Mouse (Mus musculus) kidney, adult 18-20 months (tissue): ENCODE results near the gene Rnf19b.
A peak's percentile ranks its signal among the peaks of the same experiment; 100 is the strongest.

ENCODE experiments used
- DNase-seq: peaks from one replicate; pipeline ENCODE4 v3.0.0; 2021

The Rnf19b gene

DNA sequence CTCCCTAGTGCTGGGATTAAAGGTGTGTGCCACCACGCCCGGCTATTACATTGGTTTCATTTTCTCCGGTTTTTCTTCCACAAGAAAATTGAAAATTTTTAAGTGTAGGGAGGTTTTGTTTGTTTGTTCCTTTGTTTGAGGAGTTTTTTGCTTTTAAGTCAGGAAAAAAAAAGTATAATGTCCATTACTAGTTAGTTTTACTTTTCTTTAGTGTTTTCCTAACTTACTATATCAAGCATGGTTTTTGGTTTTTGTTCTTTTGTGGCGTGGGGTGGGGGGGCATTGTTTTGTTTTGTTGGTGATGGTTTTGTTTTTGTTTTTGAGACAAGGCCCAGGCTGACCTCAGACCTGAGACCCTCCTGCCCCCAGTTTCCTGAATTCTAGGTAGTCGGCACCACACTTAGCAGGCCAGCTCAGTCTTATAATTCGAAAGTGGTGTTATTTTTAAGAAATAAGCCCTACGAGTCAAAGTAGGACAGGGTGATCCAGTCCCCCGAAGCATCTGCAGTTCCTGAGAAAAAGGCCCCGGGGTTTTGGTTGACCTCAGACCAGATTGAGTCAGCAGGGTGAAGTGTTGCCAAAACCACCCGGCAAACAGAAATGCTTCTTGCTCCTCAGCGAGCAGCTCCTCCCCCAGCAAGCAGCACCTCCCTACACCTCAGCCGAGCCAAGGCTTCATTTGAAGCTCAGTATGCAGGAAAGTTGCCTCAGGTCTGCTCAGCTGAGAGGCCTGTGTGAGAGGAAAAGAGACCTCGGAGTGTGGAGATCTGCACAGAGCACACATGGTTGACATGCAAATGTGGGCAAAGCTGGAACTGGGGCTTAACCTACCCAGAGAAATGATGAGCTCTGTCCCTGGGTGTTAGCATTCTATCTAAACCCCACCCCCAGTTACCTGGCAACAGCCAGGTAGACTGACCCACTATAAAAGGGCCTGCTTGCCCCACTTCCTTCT is 23.1 kb upstream of the Rnf19b start:
- peak; percentile 77 for DNase-seq

GRCm38 (mm10) chr4:129035851-129036445 is 22.1 kb upstream of the Rnf19b start:
- DNase-seq, result no peak

DNA sequence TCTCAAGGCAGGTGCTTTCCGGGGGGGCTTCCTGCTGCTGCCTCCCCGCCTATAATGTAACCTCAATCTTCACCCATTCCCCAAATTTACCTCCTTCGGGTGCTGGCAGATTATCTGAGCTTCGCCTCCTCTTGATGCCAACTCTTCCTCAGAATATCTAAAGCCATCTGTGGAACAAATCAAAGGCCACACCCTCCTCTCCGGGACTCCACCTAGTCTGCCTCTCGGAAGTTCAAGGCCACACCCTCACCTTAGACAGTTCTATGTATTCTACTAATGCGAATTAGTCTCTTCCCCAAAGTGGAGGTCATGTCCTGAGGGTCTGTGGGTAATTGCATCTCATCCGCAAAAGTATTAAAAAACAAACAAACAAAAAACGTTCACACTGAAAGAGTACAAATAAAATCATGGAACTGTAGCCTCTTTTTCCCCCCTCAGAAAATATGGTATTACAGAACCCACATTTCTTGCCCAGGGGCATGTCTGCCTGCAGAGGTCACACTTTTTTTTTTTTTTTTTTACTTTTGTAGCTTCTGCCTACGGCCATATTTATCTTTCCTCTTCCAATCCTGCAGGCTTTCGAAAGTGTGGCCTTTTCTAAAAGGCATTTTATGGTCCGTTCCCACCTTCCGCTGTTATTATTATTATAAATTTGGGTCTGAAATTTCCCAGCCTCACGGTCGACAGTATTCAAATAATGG is 10.2 kb upstream of the Rnf19b start:
- DNase-seq, result no peak

DNA sequence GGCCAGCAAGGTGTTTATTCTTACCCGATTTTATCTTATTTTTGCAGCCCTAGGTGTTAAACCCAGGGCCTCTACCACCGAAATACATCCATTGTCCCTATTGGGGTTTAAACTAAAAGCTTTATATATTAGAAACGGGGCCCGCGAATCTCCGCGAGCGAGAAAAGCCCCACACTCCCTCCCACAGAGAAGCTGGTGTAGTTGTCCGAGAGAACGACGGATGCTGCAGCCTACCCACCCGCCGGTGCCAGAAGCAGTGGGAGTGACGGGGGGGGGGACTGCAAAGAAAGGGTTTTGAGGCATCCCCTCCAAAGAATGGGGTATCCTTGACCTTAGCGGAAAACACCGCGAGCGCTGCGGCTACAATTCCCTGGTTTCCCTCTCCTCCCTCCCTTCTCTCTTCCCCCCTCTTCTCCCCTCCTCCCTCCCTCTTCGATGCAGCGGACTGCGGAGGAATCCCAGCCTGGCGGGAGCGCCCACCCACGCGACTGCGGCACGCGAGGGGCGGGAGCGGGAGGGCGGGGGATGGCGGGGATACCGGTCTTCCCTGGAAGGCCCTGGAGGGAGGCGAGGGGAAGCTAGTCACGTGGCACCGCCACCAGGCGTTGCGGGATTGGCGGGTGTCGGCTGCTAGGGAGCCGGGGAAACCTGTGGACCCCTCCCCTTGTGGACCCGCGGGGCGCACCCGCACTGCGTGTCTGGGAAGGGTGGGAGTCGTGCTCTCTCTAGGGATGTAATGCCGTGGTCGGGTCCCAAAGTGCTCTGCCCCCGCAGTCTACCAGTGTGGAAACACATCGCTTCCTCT is 9.4 kb upstream of the Rnf19b start:
- peak; percentile 55 for DNase-seq

- DNase-seq, result no peak
Measured at GRCm38 (mm10) chr4:129049306-129050011, 8.6 kb upstream of the Rnf19b start.

GRCm38 (mm10) chr4:129050365-129050764 is 7.7 kb upstream of the Rnf19b start:
- DNase-seq, result no peak

DNA sequence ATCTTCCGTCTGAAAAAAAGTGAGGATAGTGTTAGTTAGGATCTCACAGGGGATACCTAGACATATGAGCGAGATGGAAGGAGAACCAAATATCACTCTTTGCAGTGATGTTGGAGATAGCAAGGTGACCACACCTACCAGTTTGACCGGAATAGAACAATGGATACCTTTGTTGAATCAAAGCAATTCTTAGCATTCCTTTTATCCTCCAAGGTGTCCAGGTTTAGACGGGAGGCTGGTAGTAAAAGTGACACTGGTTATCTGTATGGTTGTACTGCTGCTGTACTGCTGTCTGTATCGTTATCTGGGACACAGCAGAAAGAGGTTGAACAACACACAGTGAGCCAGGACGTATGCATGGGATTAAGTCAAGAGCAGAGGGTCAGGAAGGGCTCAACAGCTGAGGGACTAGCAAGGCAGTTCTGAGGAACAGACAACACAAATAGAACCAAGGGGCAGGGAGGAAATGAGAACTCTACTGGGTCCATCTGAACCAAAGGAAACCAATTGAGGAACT is 7.1 kb upstream of the Rnf19b start:
- DNase-seq, result no peak

GRCm38 (mm10) chr4:129051461-129052183 is 6.4 kb upstream of the Rnf19b start:
- DNase-seq, result no peak

DNA sequence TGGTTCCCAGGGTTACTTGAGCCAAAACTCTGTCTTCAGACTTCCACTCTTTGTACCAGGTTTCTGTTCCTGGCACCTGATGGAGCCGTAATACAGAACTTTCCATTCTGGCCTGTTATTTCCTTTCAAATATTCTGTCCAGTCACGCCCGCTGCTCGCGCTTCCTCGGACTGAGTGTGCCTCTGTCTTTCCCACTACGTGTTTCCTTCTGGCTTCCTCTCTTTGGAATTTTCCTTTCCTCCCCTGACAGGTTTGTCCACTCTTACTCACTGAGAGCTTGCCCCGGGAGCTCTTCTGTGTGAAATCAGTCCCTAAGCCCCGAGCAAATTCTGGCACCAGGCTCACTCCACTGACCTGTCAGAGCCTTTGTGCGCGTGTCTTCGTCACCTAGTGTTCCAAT is 3.3 kb upstream of the Rnf19b start:
- no peak for DNase-seq

DNA sequence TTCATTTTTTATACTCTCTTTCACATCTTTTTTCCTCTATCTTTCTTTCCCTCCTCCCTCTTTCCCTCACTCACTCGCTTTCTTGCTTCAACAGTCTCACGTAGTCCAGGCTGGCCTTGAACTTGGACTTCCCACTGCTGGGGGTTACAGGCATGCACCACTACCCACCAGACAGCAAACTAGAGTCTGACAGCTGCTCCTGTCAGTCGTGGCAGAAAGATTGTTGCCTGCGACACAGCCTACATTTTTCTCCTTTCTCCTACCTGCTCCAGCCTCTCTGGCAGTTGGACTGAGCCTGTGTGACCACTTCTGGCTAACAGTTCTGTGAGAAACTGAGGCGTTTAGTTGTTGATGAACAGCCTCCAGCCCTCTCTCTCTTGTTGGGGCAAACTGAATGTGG is 2.5 kb upstream of the Rnf19b start:
- DNase-seq, result no peak

DNA sequence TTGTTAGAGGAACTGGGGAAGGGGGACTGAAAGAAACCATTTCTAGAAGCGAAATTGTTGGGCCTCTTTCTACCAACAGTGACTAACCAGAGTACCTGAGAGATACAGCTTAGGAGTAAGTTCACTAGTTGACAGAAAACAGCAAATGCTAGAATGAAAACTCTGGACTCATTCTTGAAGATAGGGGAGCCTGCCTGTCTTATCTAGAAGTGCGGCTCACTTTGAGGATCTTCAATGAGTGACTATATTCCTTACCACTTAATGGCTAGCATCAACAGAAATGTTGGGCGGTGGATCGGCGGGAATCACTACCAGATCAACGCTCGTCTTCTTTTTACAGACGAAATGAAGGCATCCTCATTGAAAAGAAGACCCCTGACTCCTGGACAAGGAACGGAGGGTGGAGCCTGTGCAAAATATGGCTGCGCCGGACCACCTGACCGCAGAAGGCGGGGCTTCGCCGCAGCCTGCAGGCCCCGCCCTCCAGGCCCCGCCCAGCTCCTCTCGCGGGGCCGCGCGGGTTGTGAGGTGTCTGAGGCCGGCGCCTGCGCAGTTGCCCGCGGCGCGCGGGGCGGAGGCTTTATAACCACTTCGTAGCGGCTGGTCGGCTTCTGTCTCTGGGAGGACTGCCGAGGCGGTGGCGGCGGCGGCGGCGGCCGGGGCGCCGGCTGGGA is 401 bp upstream of the Rnf19b start:
- DNase-seq, result peak; percentile 97

- peak; percentile 45 for DNase-seq
Measured at GRCm38 (mm10) chr4:129059125-129059551, 1.1 kb downstream of the Rnf19b start.

DNA sequence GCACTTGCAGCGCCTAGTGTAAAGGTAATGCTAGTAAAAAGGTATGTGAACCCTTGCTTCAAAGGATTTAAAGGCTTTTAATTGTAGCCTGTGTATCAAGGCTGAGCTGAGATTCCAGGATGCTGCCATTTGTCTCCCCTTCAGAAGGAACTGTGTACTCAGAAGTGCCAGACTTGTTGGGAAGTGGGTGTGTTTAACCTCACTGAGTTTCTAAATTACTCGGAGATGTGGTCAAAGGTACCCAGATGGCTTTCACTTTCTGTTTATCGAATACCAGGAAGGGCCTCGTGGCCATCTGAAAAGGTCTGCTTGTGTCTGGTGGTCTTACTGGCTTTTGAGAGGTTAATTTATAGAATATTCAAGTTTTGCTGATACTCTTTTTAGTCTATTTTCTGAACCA is 1.9 kb downstream of the Rnf19b start:
- no peak for DNase-seq

GRCm38 (mm10) chr4:129061486-129061885 is 3.4 kb downstream of the Rnf19b start:
- no peak for DNase-seq

DNA sequence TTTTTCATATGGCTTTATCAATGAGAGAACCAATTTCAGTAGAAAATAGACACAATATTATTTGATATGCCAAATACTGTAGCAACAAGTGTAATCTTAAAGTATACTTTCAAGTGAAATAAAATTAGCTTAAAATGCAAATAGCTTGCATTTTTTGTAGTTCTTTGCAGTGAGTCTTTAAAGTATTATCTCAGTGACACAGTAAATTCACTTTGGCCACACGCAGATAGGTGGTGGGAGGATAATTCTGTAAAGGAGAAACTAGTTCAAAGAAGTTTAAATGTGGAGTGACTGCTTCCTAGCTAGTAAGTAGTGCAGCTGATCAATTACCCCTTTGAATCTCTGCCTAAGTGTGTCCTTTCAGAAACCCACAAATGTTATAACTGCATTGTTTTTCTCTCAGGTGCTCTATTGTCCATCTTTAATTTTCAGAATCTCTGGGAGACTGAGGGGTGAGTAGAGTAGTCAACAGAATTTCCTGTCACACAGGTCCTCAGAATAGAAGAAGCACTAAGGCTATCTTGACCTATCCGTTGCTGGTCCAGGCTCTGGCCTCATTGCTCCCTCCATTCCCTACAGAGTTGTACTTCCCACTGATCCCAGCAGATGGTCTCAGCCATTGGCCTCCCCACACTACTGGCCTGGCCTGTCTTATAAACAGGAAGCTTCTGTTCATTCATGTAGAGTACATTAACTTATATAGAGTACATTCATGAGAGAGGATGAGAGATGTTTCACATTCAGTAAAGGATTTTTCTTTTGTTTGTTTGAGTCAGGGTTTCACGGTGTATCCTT is 4.4 kb downstream of the Rnf19b start:
- no peak for DNase-seq

DNA sequence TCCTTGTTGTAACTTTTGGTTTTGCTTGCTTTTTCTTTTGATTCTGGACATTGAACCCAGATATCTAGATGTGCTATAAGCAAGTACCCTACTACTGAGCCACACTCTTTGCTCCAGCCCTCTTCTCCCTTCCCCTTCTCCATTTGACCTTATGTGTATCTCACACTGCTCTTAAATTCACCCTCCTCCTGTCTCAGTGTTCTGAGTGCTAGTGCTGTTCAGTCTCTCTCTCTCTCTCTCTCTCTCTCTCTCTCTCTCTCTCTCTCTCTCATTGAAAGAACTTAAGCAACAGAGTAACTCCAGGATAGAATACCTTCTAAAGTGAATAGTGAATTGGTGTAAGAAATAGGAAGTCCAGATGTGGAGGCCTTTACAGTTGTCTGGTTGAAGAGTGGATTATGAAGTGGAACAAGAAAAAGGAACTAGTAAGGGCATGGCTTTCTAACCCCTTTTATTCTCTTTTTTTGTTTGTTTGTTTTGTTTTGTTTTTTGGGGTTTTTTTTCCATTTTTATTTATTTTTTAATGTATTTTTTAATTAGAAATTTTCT is 7.7 kb downstream of the Rnf19b start:
- no peak for DNase-seq

GRCm38 (mm10) chr4:129067638-129068415 is 9.8 kb downstream of the Rnf19b start:
- no peak for DNase-seq

- no peak for DNase-seq
Measured at GRCm38 (mm10) chr4:129068848-129069247, 10.8 kb downstream of the Rnf19b start.

DNA sequence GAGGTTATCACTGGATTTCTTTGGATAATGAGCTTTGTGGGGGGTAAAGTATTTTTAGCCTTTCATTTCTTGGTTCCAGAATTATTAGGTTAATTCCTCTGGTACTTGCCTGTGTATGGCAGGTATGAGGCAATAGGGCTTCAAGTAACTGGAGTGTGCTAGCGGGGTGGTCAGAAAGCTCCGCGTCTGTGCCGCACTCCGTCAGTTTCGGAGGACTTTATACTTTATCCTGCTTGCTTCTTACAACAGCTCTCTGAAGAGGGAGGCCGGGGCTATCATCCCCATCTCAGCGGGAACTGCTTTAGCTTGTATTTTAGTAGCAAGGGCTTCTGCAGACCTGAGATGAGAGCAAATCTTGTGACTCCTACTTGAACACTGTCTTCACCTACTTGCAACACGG is 21.1 kb downstream of the Rnf19b start:
- DNase-seq, result no peak
